Mouse (Mus musculus) CD4-positive helper T cell, adult 2 months (primary cell): ENCODE results near the gene Klhdc8b.

Experiments
- DNase-seq: peaks from one replicate; pipeline ENCODE4 v3.0.0-alpha.2; 2012; ENCODE audit warnings: low read depth, missing footprints, low spot score

The Klhdc8b gene

GRCm38 (mm10) chr9:108481520-108482210 lies 20.3 kb upstream of the Klhdc8b start:
- DNase-seq, result no peak

GRCm38 (mm10) chr9:108480813-108481519 lies 19.6 kb upstream of the Klhdc8b start:
- no peak for DNase-seq

GRCm38 (mm10) chr9:108479721-108480351 lies 18.5 kb upstream of the Klhdc8b start, which contains the start of gene Lamb2:
Gene Lamb2 (plus strand): TSS chr9:108479736.
- DNase-seq, result no peak

GRCm38 (mm10) chr9:108479241-108479640 lies 17.9 kb upstream of the Klhdc8b start:
- no peak for DNase-seq

- DNase-seq, result no peak
Measured at GRCm38 (mm10) chr9:108478638-108479156, 17.3 kb upstream of the Klhdc8b start.

GRCm38 (mm10) chr9:108474528-108474927 lies 13.1 kb upstream of the Klhdc8b start:
- no peak for DNase-seq

GRCm38 (mm10) chr9:108469845-108470244 lies 8.5 kb upstream of the Klhdc8b start:
- DNase-seq, result no peak

GRCm38 (mm10) chr9:108469430-108469829 lies 8.0 kb upstream of the Klhdc8b start:
- no peak for DNase-seq

GRCm38 (mm10) chr9:108466219-108466618 lies 4.8 kb upstream of the Klhdc8b start:
- DNase-seq, result no peak

GRCm38 (mm10) chr9:108463713-108464112 lies 2.3 kb upstream of the Klhdc8b start:
- no peak for DNase-seq

GRCm38 (mm10) chr9:108462192-108462591 lies 811 bp upstream of the Klhdc8b start:
- no peak for DNase-seq

- no peak for DNase-seq
Measured at GRCm38 (mm10) chr9:108461675-108462074, 294 bp upstream of the Klhdc8b start.

GRCm38 (mm10) chr9:108460319-108461178 lies 832 bp downstream of the Klhdc8b start, which contains the start of gene Ccdc71:
Gene Ccdc71 (plus strand): TSS chr9:108460527.
- DNase-seq, result peak; percentile 90

GRCm38 (mm10) chr9:108459939-108460318 lies 1.5 kb downstream of the Klhdc8b start:
- no peak for DNase-seq

- no peak for DNase-seq
Measured at GRCm38 (mm10) chr9:108456953-108457352, 4.4 kb downstream of the Klhdc8b start.

- no peak for DNase-seq
Measured at GRCm38 (mm10) chr9:108455747-108456571, 5.4 kb downstream of the Klhdc8b start.

- DNase-seq, result no peak
Measured at GRCm38 (mm10) chr9:108454429-108454828, 7.0 kb downstream of the Klhdc8b start.

GRCm38 (mm10) chr9:108453458-108453857 lies 7.9 kb downstream of the Klhdc8b start:
- DNase-seq, result no peak

GRCm38 (mm10) chr9:108452911-108453310 lies 8.5 kb downstream of the Klhdc8b start:
- DNase-seq, result no peak

GRCm38 (mm10) chr9:108452291-108452906 lies 9.0 kb downstream of the Klhdc8b start:
- DNase-seq, result peak; percentile 79
